Mouse (Mus musculus) forebrain, embryonic 15.5 days (tissue): ENCODE measurements around the gene Oard1. TPM values are rescaled to one million over a fixed set of nuclear protein-coding genes. Genes with fewer than 3 reads are reported as not detected.

Experiments
- polyA plus RNA-seq: library from polyadenylated mRNA; unstranded; fragments of >200 nt; fragmentation: Nextera tagmentation; extraction: Ambion mirVana; gene quantifications from 2 replicates; pipeline ENCODE4 v1.2.1, GENCODE M21; 2015

Oard1 gene
- polyA plus RNA-seq, 1 experiment from 2014 or later: 59.0 TPM

Other genes starting within 250 kb of the Oard1 start
- not detected in 2 replicates for gene A530064D06Rik, start 242.7 kb upstream of the Oard1 start, polyA plus RNA-seq
- gene Trem1, start 177.2 kb upstream of the Oard1 start, polyA plus RNA-seq: not detected in 2 replicates
- gene Trem3, start 162.2 kb upstream of the Oard1 start, polyA plus RNA-seq: not detected in 2 replicates
- gene Treml4, start 145.7 kb upstream of the Oard1 start, polyA plus RNA-seq: 0.10 TPM in 1 of 2 replicates, not detected in the other
- gene Treml2, start 110.5 kb upstream of the Oard1 start, polyA plus RNA-seq: 0.08 TPM in 1 of 2 replicates, not detected in the other
- 0.09 TPM in 1 of 2 replicates, not detected in the other for gene B430306N03Rik, start 93.9 kb upstream of the Oard1 start, polyA plus RNA-seq
- 3.9 and 4.1 TPM in 2 replicates for gene Trem2, start 63.6 kb upstream of the Oard1 start, polyA plus RNA-seq
- 0.46 and 0.55 TPM in 2 replicates for gene Treml1, start 50.1 kb upstream of the Oard1 start, polyA plus RNA-seq
- gene Nfya, start 108 bp upstream of the Oard1 start, polyA plus RNA-seq: 17.6 and 18.9 TPM in 2 replicates
- gene Apobec2, start 22.9 kb downstream of the Oard1 start, polyA plus RNA-seq: 0.19 and 0.73 TPM in 2 replicates
- gene Tspo2, start 41.5 kb downstream of the Oard1 start, polyA plus RNA-seq: 2.3 and 2.8 TPM in 2 replicates
- 0.17 and 0.24 TPM in 2 replicates for gene Unc5cl, start 44.9 kb downstream of the Oard1 start, polyA plus RNA-seq